Mouse (Mus musculus) brain, adult 10 weeks (tissue): ENCODE measurements around the gene Macc1. TPM values are rescaled to one million over a fixed set of nuclear protein-coding genes. Genes with fewer than 3 reads are reported as not detected.

ENCODE experiments used
- polyA plus RNA-seq: library from polyadenylated mRNA; stranded (reverse); fragments of 350-450 nt; fragmentation: Illumina TruSeq; extraction: RNeasy Lipid Tissue Mini Kit (QIAGEN cat#74804); gene quantifications from one replicate; pipeline ENCODE4 v1.2.3, GENCODE M21; 2015; ENCODE audit warnings: low read depth, low replicate concordance

Macc1 gene
- 0.25 TPM for polyA plus RNA-seq

DNA sequence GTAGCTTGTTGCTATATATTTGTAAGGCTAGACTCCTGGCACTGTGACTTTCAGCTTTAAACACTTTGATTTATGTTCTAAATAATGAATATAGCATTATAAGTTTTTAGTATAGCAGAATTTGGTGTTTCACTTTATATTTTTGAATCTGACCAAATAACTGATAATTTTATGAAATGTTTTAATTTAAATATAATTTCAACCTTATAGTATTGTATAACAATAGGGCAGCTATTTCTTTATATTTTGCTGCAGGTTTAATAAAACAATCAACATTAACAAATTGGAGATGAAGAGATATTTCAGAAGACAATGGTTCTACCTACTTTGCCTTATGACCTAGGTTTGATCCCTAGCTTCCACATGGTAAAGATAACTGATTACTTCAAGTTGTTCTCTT, at the start of gene Macc1:
Macc1 (plus strand) TSS at position 301 of the 400 bp plus-strand sequence.

Other genes starting within 250 kb of the Macc1 start
- gene Itgb8, start 75.5 kb upstream of the Macc1 start, polyA plus RNA-seq, result 26.5 TPM